8 mouse cellular contexts compared by ENCODE assay signal in the genomic region with DNA sequence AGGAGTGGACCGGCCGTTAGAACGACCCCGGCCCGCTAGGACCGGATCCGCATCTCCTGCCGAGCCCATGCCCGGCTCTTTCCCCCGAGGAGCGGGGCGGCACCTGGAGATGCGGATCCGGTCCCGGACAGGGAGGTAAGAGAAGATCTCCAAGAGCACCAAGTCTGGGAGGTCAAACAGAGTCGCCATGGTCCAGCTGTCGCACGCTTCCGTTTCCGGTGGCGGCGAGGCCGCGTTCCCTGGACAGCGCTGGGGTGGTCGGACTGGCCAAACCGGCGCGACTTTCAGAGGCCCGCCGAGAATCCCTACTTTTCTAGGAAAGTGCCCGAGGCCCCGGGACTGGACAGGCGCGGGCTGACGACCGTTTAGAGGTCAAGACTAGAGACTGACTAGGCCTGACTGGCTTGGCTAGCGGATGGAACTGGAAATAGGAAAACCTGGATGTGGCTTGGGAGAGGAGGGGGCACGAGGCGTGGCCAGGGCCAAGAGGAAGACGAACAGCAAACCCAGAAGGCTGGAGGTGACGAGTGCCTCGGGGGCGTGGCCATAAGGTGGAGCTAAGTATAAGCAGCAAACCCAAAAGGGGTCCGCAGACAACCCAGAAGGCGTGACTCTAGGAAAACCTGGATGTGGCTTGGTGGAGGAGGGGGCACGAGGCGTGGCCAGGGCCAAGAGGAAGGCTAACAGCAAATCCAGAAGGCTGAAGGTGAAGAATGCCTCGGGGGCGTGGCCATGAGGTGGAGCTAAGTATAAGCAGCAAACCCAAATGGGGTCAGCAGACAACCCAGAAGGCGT. TPM values are rescaled to one million over a fixed set of nuclear protein-coding genes. Genes with fewer than 3 reads are reported as not detected.
DNase-seq lines count a peak whose midpoint lies in the region; ATAC-seq lines count a peak whose summit lies in the region.

Gene Ubl5 (plus strand): TSS at position 778 of the 795 bp plus-strand sequence.

- peak within 1 kb of the TSS; percentile 85 for H3K4me3 ChIP-seq in limb, embryonic 11.5 days (ENCODE audit: low read depth, low read length)
- peak within 1 kb of the TSS; percentile 81 for H3K4me3 ChIP-seq in midbrain, embryonic 12.5 days
- H3K4me3 ChIP-seq in stomach, embryonic 14.5 days (ENCODE audit: low read depth, low read length) = peak within 1 kb of the TSS; percentile 90

- no peaks in the 10 kb centered on the region for H3K27me3 ChIP-seq in limb, embryonic 11.5 days (ENCODE audit: control insufficient read depth, insufficient read depth, low read length)
- no peaks in the 10 kb centered on the region for H3K27me3 ChIP-seq in midbrain, embryonic 12.5 days
- H3K27me3 ChIP-seq in stomach, embryonic 14.5 days (ENCODE audit: control insufficient read depth, insufficient read depth, low read length) = no peaks in the 10 kb centered on the region

- peak; percentile 95 for ATAC-seq in limb, embryonic 11.5 days (ENCODE audit: insufficient number of reproducible peaks, low FRiP score, low TSS enrichment, low read depth)
- peak; percentile 88 for ATAC-seq in midbrain, embryonic 12.5 days (ENCODE audit: low FRiP score, low read depth)
- peak; percentile 94 for ATAC-seq in stomach, embryonic 14.5 days (ENCODE audit: insufficient number of reproducible peaks, insufficient read depth, low FRiP score, low read depth)

- H3K36me3 ChIP-seq in limb, embryonic 11.5 days (ENCODE audit: control insufficient read depth, insufficient read depth, low read length) = no peaks in the 10 kb centered on the region; the same call in none of the 2 replicates
- peaks cover 33% of the 10 kb centered on the region for H3K36me3 ChIP-seq in midbrain, embryonic 12.5 days
- peaks cover 19% of the 10 kb centered on the region for H3K36me3 ChIP-seq in stomach, embryonic 14.5 days (ENCODE audit: control insufficient read depth, insufficient read depth, low read length)

- peaks cover 3% of the 10 kb centered on the region; the same call in 1 of the 2 replicates for H3K4me1 ChIP-seq in limb, embryonic 11.5 days (ENCODE audit: control insufficient read depth, insufficient read depth, low read length)
- peaks cover 34% of the 10 kb centered on the region for H3K4me1 ChIP-seq in midbrain, embryonic 12.5 days
- peaks cover 4% of the 10 kb centered on the region; the same call in 1 of the 2 replicates for H3K4me1 ChIP-seq in stomach, embryonic 14.5 days (ENCODE audit: control insufficient read depth, insufficient read depth, low read length)

- under 1% methylated on average over 51 of the region's 51 CpGs for whole genome bisulfite sequencing in limb, embryonic 11.5 days
- under 1% methylated on average over 51 of the region's 51 CpGs for WGBS in midbrain, embryonic 12.5 days
- under 1% methylated on average over 51 of the region's 51 CpGs for WGBS in stomach, embryonic 14.5 days

- DNase-seq in right cerebral cortex, adult 2 months (ENCODE audit: low spot score in 2 of 2) = peak; percentile 39 to 47
- no peak for DNase-seq in right cerebral cortex, postnatal 36 days (ENCODE audit: low spot score in 2 of 2)
- peak; percentile 35 to 65 for DNase-seq in cerebellum, postnatal 25 days
- DNase-seq in gastrocnemius, postnatal 14 days = peak; percentile 91
- DNase-seq in hindlimb bud, embryonic 11.5 days (ENCODE audit: extremely low spot score, low read depth, low spot score) = peak; percentile 94
- peak; percentile 97 for DNase-seq in limb, embryonic 11.5 days (ENCODE audit: low spot score)

- H3K9ac ChIP-seq in limb, embryonic 11.5 days (ENCODE audit: low read length) = peak within 1 kb of the TSS; percentile 76
- peak within 1 kb of the TSS; percentile 86 for H3K9ac ChIP-seq in midbrain, embryonic 12.5 days (replicated peaks)
- peak within 1 kb of the TSS; percentile 90 for H3K9ac ChIP-seq in stomach, embryonic 14.5 days (replicated peaks; ENCODE audit: low read depth, low read length)

- intact Hi-C loops in gastrocnemius, postnatal 14 days (cut with DNase I; ENCODE audit: low total_unique reads) = no loop called here

- H3K4me2 ChIP-seq in limb, embryonic 11.5 days (ENCODE audit: low read depth, severe bottlenecking) = peak within 1 kb of the TSS; percentile 88
- H3K4me2 ChIP-seq in midbrain, embryonic 12.5 days (replicated peaks) = peak within 1 kb of the TSS; percentile 98
- peak within 1 kb of the TSS; percentile 100 for H3K4me2 ChIP-seq in stomach, embryonic 14.5 days (replicated peaks; ENCODE audit: low read depth, low read length)

- H3K9me3 ChIP-seq in limb, embryonic 11.5 days (ENCODE audit: control insufficient read depth, low read length) = no peaks in the 10 kb centered on the region
- no peaks in the 10 kb centered on the region for H3K9me3 ChIP-seq in midbrain, embryonic 12.5 days
- H3K9me3 ChIP-seq in stomach, embryonic 14.5 days (ENCODE audit: control insufficient read depth, low read depth, low read length) = no peaks in the 10 kb centered on the region

- peak within 1 kb of the TSS; percentile 39 for H3K27ac ChIP-seq in limb, embryonic 11.5 days (replicated peaks; ENCODE audit: low read depth, low read length)
- peak within 1 kb of the TSS; percentile 93 for H3K27ac ChIP-seq in midbrain, embryonic 12.5 days (replicated peaks)
- peak within 1 kb of the TSS; percentile 96 for H3K27ac ChIP-seq in stomach, embryonic 14.5 days (ENCODE audit: low read length)

RNA-seq across cellular contexts. Expression of gene Ubl5, which starts in this region (rescaled TPM):
- total RNA-seq in gastrocnemius, postnatal 14 days (2021) = 100 to 1,000 TPM; 172 to 182 TPM
- 379 and 389 TPM in 2 replicates for polyA plus RNA-seq in limb, embryonic 11.5 days (2014; fragmentation: Nextera tagmentation; extraction: Ambion mirVana)
- 463 and 492 TPM in 2 replicates for polyA plus RNA-seq in midbrain, embryonic 12.5 days (2016; fragmentation: Nextera tagmentation; extraction: Ambion mirVana)
- 362 and 386 TPM in 2 replicates for polyA plus RNA-seq in stomach, embryonic 14.5 days (2014; fragmentation: Nextera tagmentation; extraction: Ambion mirVana)

Comparison
In these comparisons a context has a peak if more than half of its experiments do, and no peak if none do; other contexts are left out.
1. DNase-seq: peak in right cerebral cortex, adult 2 months (2 of 2), cerebellum, postnatal 25 days (2 of 2), gastrocnemius, postnatal 14 days (single experiment), hindlimb bud, embryonic 11.5 days (single experiment) and limb, embryonic 11.5 days (single experiment); none in right cerebral cortex, postnatal 36 days (0 of 2).
2. H3K27ac ChIP-seq: peak in every context shown above with its lines; median percentile 96 in stomach, embryonic 14.5 days; 93 in midbrain, embryonic 12.5 days; 39 in limb, embryonic 11.5 days.
3. Peak in every context shown above with its lines, with median percentiles within 50 percentile points of each other: ATAC-seq, H3K4me2 ChIP-seq, H3K4me3 ChIP-seq and H3K9ac ChIP-seq.